Mouse (Mus musculus) frontal cortex, postnatal 25 days (tissue): ENCODE measurements around the gene Celf2.

Experiments used
- DNase-seq, 2 experiments: peaks; one replicate each; pipeline ENCODE4 v3.0.0; 2022; ENCODE audit warnings: low spot score in 2 of 2

Gene Celf2

DNA sequence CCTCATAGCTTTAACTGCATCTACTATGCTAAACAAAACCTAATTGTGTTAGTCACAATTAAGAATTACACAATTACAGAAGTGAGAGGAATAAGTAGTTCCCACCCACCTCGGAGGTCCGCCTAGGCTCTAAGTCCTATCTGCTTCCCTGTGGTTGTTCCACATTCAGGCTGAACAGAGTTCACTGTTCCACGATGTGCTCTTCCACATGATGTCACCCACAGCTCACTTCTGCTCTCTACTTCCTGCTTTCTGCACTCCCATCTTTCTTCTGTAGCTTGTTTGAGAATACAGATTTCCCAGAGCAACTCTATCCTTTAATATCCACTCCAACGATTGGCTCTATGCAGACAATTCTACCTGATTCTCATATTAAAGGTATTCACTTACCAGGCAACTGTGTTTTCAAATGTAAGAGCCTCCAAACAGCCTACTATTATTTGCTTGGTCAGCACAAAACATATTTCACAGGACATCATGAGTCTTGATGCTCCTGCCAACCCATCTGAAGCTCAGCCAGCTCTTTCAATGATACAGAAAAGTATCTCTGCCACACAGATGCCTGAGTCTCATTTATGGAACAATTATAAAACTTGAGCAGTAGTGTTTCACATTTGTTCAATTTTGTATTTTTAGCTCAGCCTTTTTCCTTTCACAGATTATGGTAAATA lies 769.2 kb downstream of the Celf2 start:
- no peak for DNase-seq

DNA sequence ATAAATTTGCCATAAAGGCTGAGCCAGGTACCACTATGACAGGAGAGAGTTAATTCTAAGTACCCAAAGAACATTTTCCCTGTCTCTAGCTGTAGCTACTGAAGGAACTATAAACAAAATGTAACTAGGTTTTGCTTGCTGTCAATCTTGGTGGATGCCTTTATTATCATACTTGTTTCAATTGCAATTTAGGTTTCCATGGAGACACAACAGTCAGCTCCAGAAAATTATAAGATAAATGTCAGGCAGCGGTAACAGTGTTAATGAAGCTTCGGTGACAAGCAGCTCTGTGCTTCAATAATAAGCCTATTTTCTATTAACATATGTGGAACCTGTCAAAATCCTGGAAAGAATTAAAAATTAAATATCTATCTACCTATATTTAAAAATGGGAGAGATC lies 777.3 kb downstream of the Celf2 start:
- no peak for DNase-seq

- DNase-seq: no peak
These were observed 778.5 kb downstream of the Celf2 start for GRCm38 (mm10) chr2:6730860-6731259.

DNA sequence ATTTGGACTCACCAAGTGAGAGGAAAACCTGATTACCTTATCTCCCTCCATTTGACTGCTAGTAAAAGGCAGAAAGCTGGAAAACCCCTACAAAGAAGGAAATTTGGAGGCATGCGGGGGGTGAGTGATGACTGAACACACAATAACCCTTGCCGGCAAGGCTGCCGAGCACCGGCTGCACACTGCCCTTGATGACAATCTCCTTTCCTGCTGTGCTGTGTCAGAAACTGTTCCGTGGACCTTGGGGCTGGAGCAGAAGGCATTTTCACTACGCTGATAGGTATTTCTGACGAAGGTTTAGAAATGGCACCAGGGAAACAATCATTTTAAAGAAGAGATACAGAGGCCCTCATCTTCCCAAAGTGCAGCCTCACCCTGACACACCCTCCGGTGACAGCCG lies 779.4 kb downstream of the Celf2 start:
- DNase-seq: no peak

DNA sequence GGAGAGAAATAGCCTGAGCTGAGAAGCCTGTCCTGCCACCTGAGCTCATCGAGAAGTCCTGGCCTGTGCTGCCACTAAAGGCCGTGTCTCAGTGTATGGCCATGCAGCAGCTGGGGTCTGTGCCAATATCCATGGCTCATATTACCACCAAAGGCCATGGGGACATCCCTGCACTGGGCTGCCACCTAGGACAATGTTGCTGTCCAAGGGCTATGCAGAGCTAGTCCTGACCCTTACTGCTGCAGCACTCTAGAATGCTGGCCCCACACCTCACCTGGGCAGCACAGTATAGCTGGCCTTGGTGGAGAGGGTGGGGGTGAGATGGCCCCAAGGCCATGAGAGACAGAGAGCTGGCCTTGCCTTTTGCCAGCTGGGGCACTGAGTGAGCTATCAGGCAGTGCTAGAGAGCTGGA lies 780.5 kb downstream of the Celf2 start:
- DNase-seq: no peak

GRCm38 (mm10) chr2:6727366-6727765 lies 782.0 kb downstream of the Celf2 start:
- DNase-seq: no peak

GRCm38 (mm10) chr2:6726071-6726470 lies 783.3 kb downstream of the Celf2 start:
- no peak for DNase-seq

- DNase-seq: no peak
These were observed 785.8 kb downstream of the Celf2 start for GRCm38 (mm10) chr2:6723602-6724001.

DNA sequence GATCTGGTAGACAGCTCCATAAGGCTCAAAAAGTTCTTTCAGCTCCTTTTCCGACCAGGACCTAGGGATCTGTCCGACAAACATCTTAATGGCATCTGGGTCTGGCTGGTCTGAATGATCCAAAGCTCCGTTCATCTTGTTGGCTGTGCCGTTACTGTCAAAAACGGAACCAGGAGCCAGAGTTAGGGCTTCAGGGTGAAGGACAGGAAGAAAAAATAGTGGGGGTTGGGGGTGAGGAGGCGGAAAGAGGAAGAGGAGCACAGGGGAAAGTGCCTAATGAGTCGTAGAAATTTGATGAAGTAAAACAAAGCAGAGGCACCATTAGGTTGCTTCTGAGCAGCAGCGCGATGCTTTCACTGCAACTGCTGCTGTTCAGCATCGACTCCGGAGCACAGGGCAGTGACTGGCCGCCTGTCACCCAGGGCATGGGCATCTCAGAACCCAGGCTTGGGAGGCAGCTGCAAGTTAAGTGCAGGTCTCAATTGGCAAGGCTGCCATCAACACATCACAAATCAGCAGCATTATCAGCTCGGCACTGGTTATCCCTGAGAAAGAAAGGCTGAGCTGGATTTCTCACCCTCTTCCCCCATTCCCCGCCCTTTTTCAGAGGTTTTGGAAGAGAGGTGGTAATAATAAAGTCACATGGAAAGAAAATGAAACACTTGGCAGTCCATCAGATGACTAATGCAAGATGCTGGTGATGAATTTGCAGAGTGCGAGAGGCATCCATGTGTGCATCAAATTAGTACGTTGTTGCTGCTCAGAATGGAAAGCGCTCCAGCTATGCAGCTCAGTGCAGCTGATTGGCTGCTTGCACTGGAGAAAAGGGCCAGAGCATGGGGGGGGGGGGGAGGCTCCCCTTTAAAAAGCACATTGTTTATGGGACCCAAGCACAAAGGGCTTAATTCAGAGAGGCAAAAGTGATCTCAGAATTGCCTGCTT lies 787.6 kb downstream of the Celf2 start:
- no peak for DNase-seq

DNA sequence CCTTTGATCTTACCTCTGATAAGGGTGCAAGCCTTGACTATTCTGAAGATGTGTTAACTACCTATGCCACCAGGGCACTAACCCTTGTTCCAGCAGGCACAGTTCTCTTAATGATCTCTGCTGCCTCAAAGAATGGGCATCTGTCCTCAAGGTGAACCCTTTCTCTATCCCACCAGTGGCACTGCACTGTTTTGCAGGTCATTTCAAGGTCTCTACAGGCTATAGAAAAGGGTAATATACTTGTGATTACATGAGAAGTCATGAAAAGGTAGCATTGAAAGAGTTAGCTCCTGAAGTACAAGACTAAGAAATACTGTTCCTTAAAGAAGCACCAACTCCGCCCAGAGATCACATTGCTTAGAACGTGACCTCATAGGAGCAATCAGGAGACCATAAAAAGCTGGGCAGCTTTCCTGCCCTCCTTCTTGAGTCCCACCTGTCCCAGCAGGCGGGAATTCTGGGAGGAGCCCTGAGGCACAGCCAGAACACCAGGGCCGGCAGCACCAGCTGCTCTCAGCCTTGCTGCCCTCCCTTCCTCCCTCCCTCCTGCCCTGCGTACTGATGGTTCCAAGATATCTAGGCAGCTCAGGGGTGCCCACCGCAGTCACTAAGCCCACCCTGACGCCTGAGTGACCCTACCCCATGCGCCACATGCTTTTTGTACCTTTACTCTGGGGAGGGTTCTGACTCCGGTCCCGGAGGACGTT lies 788.5 kb downstream of the Celf2 start:
- DNase-seq: no peak

GRCm38 (mm10) chr2:6718864-6719263 lies 790.5 kb downstream of the Celf2 start:
- no peak for DNase-seq

GRCm38 (mm10) chr2:6717953-6718352 lies 791.4 kb downstream of the Celf2 start:
- no peak for DNase-seq

- no peak for DNase-seq
These were observed 793.8 kb downstream of the Celf2 start for GRCm38 (mm10) chr2:6715562-6715961.

DNA sequence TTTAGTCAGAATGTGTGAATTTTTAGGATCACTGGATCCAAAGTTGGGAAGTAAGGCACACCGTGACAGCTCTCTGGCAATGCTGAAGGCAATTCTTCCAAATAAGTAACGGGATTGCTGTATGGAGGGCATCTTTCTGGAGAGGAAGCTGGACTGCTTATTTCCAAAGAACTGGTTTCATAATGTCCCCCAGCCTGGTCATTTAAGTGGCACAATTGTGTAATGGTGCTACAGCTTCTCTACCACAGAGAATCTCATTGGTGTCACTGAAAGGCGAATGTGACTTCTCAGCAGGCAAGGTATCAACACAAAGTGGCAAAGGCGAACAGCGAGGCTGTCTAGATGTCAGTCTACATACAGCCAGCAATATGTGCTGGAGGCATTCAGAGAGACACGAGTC lies 795.8 kb downstream of the Celf2 start:
- DNase-seq: no peak

DNA sequence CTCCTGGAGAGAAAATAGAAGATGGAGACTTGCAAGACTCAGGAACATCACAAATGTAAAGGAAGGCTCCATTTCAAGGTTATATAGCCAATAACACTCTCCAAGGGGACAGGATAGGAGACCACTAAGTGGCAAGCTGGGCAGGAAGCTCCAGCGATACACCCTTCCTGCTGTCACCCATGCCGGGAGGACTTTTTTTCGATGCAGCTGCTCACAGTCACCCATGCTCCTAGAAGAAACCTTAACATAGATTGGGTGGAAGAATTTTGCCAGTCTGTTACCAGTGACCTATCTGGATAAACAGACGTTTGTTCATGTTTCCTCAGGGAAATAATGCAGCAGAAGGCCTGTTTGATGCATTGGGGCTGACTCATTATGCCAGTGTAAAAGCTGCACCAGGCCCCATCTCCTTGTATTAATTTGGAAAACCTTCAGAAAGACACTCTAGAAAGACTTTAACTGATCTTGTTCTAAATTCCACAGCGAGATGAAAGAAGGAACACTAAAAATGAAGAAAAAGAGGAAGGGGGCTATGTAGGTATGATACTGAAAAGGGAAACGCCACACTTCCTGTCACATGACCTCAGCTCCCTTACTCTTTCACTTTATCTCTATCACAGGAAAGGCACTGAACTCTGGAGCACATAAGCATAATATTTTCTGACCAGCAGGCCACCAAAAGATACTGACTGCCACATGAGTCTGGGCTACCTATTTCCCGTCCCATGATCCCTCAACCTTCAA lies 798.5 kb downstream of the Celf2 start:
- no peak for DNase-seq

- DNase-seq: no peak
These were observed 801.3 kb downstream of the Celf2 start for GRCm38 (mm10) chr2:6707959-6708519.

- no peak for DNase-seq
These were observed 802.1 kb downstream of the Celf2 start for GRCm38 (mm10) chr2:6707276-6707675.

- DNase-seq: no peak
These were observed 803.2 kb downstream of the Celf2 start for GRCm38 (mm10) chr2:6705929-6706739.

GRCm38 (mm10) chr2:6705475-6705874 lies 803.9 kb downstream of the Celf2 start:
- no peak for DNase-seq

DNA sequence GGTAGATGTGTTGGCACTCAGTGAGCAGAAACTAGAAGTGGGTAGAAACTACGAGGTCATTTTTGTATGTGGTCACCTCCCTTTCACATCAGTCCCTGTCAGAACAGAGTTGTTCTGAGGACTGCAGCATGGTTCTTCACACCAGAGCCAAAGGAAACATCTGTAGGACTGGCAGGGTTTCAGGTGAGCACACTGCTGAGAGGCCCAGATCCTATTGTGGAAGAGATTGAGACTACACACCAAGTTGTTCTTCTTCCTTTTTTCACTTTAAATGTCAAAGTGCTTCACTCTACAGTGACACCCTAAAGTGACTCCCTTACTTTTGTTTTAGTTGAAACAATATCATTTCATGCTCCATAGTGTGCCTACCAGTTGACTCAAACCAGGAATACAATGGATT lies 804.6 kb downstream of the Celf2 start:
- DNase-seq: no peak

- no peak for DNase-seq
These were observed 805.0 kb downstream of the Celf2 start for GRCm38 (mm10) chr2:6704342-6704741.
